Mouse (Mus musculus) lung, embryonic 16.5 days (tissue): ENCODE measurements around the gene Ptx4. TPM values are rescaled to one million over a fixed set of nuclear protein-coding genes. Genes with fewer than 3 reads are reported as not detected.

Experiments used
- ATAC-seq: fragments of 200-750 bp; cut with Nextera tagmentation; 2 replicates; pipeline ENCODE4 v1.8.0; 2017; ENCODE audit warnings: low read depth, mild to moderate bottlenecking, moderate library complexity
- H3K27ac ChIP-seq: fragments of 300-500 bp; sonication (generic); 2 replicates; pipeline ENCODE4 v1.5.1; 2014; ENCODE audit warnings: mild to moderate bottlenecking, control low read depth, low read length
- H3K27me3 ChIP-seq: fragments of 300-500 bp; sonication (generic); 2 replicates; pipeline ENCODE4 v1.6.1; 2014; ENCODE audit warnings: low read depth, low read length, mixed read lengths; ENCODE audit not compliant: control insufficient read depth, insufficient read depth
- H3K36me3 ChIP-seq: fragments of 300-500 bp; sonication (generic); 2 replicates; pipeline ENCODE4 v1.6.1; 2014; ENCODE audit warnings: low read length; ENCODE audit not compliant: control insufficient read depth, insufficient read depth
- H3K4me1 ChIP-seq: fragments of 300-500 bp; sonication (generic); replicated peaks from 2 replicates; pipeline ENCODE4 v1.6.1; 2014; ENCODE audit warnings: low read length, mixed read lengths; ENCODE audit not compliant: control insufficient read depth, insufficient read depth
- H3K4me2 ChIP-seq: fragments of 300-500 bp; sonication (generic); 2 replicates; pipeline ENCODE4 v1.6.1; 2014; ENCODE audit warnings: low read depth, low read length, control low read depth
- H3K4me3 ChIP-seq: fragments of 300-500 bp; sonication (generic); 2 replicates; pipeline ENCODE4 v1.5.1; 2014; ENCODE audit warnings: mild to moderate bottlenecking, low read length, control low read depth
- H3K9ac ChIP-seq: fragments of 300-500 bp; sonication (generic); 2 replicates; pipeline ENCODE4 v1.6.1; 2014; ENCODE audit warnings: low read length, control low read depth
- H3K9me3 ChIP-seq: fragments of 300-500 bp; sonication (generic); 2 replicates; pipeline ENCODE4 v1.6.1; 2016; ENCODE audit warnings: low read length; ENCODE audit not compliant: control insufficient read depth
- WGBS: fragments of 180-500 bp; shearing (Covaris S2); extraction: QIAGEN DNeasy Blood & Tissue Kit; methylation state at CpG from one replicate; pipeline ENCODE4 v1.1.7; 2014; 5-methylcytosine and 5-hydroxymethylcytosine counted together
- polyA plus RNA-seq: library from polyadenylated mRNA; unstranded; fragments of >200 nt; fragmentation: Nextera tagmentation; extraction: Ambion mirVana; gene quantifications from 2 replicates; pipeline ENCODE4 v1.2.1, GENCODE M21; 2015

Gene Ptx4
- polyA plus RNA-seq, 1 experiment from 2014 or later: not detected

- H3K9ac ChIP-seq: no peak overlapping the region
- H3K36me3 ChIP-seq: no peaks in the 10 kb centered on the region
- H3K27me3 ChIP-seq: no peaks in the 10 kb centered on the region
- H3K4me2 ChIP-seq: no peak overlapping the region
- H3K4me1 ChIP-seq: peaks cover 20% of the 10 kb centered on the region
- H3K4me3 ChIP-seq: no peak overlapping the region
- WGBS: 89% methylated on average over 7 of the region's 7 CpGs
- ATAC-seq: no peak
- H3K27ac ChIP-seq: no peak overlapping the region
- no peaks in the 10 kb centered on the region for H3K9me3 ChIP-seq
These were observed 33.8 kb upstream of the Ptx4 start for GRCm38 (mm10) chr17:25086724-25087123.

DNA sequence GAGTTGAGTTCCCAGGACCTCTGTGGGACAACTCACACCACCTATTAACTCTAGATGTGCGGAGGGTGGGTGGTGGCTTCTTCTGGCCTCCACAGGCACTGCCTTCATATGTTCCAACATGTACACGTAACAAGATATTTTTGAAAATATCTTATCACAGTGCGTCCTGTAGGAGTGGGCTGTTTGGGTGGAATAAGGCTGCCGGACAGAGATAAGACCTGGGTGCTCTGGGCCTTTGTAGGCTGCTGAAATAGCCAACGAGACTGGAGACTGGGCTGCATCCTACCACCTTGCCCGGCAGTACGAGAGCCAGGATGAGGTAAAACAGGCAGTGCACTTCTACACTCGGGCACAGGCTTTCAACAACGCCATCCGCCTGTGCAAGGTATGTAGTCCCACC lies 31.4 kb upstream of the Ptx4 start:
- Histone ChIP-seq H3K27me3 (no peaks in the 10 kb centered on the region), H3K36me3 (no peaks in the 10 kb centered on the region), H3K27ac (no peak overlapping the region), H3K4me3 (no peak overlapping the region), H3K4me1 (peaks cover 7% of the 10 kb centered on the region), H3K9me3 (no peaks in the 10 kb centered on the region), H3K9ac (no peak overlapping the region), H3K4me2 (no peak overlapping the region)
- 89% methylated on average over 10 of the region's 10 CpGs for WGBS
- ATAC-seq: no peak

DNA sequence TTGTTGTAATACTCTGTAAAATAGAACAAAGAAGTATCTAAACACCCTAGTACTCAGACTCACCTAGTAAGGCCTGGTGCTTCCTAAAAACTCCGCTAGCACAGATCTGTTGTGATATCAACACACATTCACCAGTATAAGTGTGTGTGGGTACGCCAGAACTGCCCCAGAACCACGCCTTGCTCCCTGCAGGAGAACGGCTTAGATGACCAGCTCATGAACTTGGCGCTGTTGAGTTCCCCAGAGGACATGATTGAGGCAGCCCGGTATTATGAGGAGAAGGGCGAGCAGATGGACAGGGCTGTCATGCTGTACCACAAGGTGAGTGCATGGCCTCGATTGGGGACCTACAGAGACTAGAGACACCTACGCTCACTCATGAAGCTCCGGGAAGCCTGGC lies 30.1 kb upstream of the Ptx4 start:
- Histone ChIP-seq H3K36me3 (no peaks in the 10 kb centered on the region), H3K27ac (no peak overlapping the region), H3K9ac (no peak overlapping the region), H3K4me1 (no peaks in the 10 kb centered on the region), H3K4me2 (no peak overlapping the region), H3K9me3 (no peaks in the 10 kb centered on the region), H3K4me3 (no peak overlapping the region), H3K27me3 (no peaks in the 10 kb centered on the region)
- 86% methylated on average over 10 of the region's 10 CpGs for WGBS
- ATAC-seq: no peak

DNA sequence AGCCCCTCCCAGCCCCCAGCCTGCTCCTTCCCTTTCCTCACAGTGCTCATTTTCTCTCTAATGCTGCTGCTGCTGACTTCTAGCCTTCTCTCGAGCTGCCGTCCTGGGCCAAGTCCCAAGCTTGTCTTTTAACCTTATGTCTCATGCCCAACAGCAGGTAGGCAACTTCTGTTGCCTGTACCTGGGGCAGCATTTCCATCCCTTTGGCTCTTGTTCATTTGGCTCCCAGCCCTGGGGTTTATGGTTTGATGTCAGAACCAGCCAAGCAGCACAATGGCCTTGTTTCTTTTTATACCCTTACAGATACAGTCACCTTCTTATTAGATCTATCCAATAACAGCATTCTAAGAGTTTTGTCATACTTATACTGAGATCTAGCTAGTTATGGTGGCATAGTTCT lies 24.3 kb upstream of the Ptx4 start:
- Histone ChIP-seq H3K36me3 (peaks cover 16% of the 10 kb centered on the region), H3K4me3 (no peak overlapping the region), H3K27me3 (no peaks in the 10 kb centered on the region), H3K9ac (no peak overlapping the region), H3K27ac (no peak overlapping the region), H3K4me2 (no peak overlapping the region), H3K9me3 (no peaks in the 10 kb centered on the region), H3K4me1 (no peaks in the 10 kb centered on the region)
- WGBS: 78% methylated on average over 2 of the region's 2 CpGs
- no peak for ATAC-seq

GRCm38 (mm10) chr17:25100052-25100451 lies 20.5 kb upstream of the Ptx4 start:
- H3K36me3 ChIP-seq: peaks cover 44% of the 10 kb centered on the region

GRCm38 (mm10) chr17:25101338-25101737 lies 19.2 kb upstream of the Ptx4 start:
- H3K27me3 ChIP-seq: no peaks in the 10 kb centered on the region
- 90% methylated on average over 11 of the region's 11 CpGs for WGBS
- no peak overlapping the region for H3K9ac ChIP-seq
- no peak overlapping the region for H3K27ac ChIP-seq
- H3K4me3 ChIP-seq: no peak overlapping the region
- H3K4me1 ChIP-seq: no peaks in the 10 kb centered on the region
- no peaks in the 10 kb centered on the region for H3K9me3 ChIP-seq
- no peak for ATAC-seq
- H3K36me3 ChIP-seq: peaks cover 52% of the 10 kb centered on the region
- H3K4me2 ChIP-seq: no peak overlapping the region

More at GRCm38 (mm10) chr17:25100052-25100451, 20.5 kb upstream of the Ptx4 start:
- no peak overlapping the region for H3K27ac ChIP-seq
- H3K27me3 ChIP-seq: no peaks in the 10 kb centered on the region
- H3K4me3 ChIP-seq: no peak overlapping the region
- no peaks in the 10 kb centered on the region for H3K4me1 ChIP-seq
- no peak overlapping the region for H3K9ac ChIP-seq
- no peak for ATAC-seq
- H3K4me2 ChIP-seq: no peak overlapping the region
- no peaks in the 10 kb centered on the region for H3K9me3 ChIP-seq
- 87% methylated on average over 6 of the region's 6 CpGs for WGBS

DNA sequence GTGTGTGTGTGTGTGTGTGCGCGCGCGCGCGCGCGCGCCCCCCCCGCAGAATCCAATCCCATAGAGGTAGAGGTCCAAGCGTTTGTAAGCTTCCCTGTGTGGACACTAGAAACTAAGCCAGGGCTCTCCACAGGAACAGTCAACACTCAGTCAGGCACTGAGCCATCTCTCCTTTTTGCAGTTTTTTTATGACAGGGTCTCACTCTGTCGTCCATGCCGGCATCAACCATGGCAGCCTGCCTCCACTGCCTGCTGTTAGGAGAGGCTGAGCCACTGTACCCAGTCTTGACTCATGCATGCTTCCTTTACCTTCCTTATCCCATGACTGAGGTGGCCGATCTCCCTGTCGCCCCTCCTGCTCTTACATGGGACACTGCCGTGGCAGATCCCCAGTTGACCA lies 12.8 kb upstream of the Ptx4 start:
- Histone ChIP-seq H3K4me1 (peaks cover 5% of the 10 kb centered on the region), H3K27ac (no peak overlapping the region), H3K4me2 (no peak overlapping the region), H3K9me3 (no peaks in the 10 kb centered on the region), H3K27me3 (no peaks in the 10 kb centered on the region), H3K36me3 (peaks cover 47% of the 10 kb centered on the region), H3K9ac (no peak overlapping the region), H3K4me3 (no peak overlapping the region)
- ATAC-seq: no peak
- WGBS: 92% methylated on average over 5 of the region's 16 CpGs

GRCm38 (mm10) chr17:25109578-25109977 lies 11.0 kb upstream of the Ptx4 start:
- no peaks in the 10 kb centered on the region for H3K27me3 ChIP-seq
- 70% methylated on average over 2 of the region's 2 CpGs for WGBS
- H3K27ac ChIP-seq: no peak overlapping the region
- H3K4me2 ChIP-seq: no peak overlapping the region
- H3K4me1 ChIP-seq: peaks cover 8% of the 10 kb centered on the region
- no peak overlapping the region for H3K9ac ChIP-seq
- H3K36me3 ChIP-seq: peaks cover 38% of the 10 kb centered on the region
- no peak for ATAC-seq
- no peak overlapping the region for H3K4me3 ChIP-seq
- no peaks in the 10 kb centered on the region for H3K9me3 ChIP-seq

DNA sequence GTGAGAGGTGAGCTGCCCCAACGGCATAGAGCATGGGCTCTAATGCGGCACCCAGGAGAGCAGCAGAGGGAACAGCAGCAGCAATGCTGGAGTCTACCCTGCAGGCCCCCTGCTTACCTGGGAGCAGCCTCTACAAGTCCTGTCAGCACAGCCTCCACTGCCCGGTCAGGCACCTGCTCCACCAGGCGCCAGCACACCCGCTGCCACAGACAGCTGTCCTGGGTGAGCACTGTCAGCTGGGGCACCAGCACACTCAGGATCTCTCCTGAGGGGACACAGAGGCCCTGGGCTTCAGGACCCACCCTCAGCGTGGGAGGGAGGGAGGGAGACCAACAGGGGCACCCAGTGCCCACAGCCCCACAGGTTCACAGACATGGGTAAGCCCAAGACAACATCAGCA lies 10.0 kb upstream of the Ptx4 start:
- Histone ChIP-seq H3K9me3 (no peaks in the 10 kb centered on the region), H3K36me3 (peaks cover 30% of the 10 kb centered on the region), H3K9ac (no peak overlapping the region), H3K4me1 (peaks cover 13% of the 10 kb centered on the region), H3K4me2 (no peak overlapping the region), H3K27me3 (no peaks in the 10 kb centered on the region), H3K27ac (no peak overlapping the region), H3K4me3 (no peak overlapping the region)
- 95% methylated on average over 6 of the region's 6 CpGs for WGBS
- ATAC-seq: no peak

DNA sequence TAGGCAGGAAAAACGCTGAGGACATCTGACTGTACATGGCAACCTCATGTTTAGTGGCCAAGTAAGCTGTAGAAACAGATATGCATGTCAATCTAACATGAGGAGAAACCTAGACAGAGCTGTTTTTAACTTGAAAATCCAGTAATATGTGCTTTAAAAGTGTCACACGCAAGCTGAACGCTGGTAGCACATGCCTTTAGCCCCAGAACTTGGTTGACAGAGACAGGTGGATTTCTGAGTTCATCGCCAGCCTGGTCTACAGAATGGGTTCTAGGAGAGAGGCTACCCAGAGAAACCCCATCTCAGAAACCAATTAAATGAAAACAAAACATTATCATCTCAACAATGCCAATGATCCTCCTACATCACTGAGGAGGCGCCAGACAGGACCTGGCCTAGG lies 9.3 kb upstream of the Ptx4 start:
- Histone ChIP-seq H3K4me1 (peaks cover 15% of the 10 kb centered on the region), H3K27ac (0 out of 2 replicates have a peak overlapping the region, but pooled peaks have one; percentile 35), H3K4me3 (no peak overlapping the region), H3K4me2 (no peak overlapping the region), H3K27me3 (no peaks in the 10 kb centered on the region), H3K36me3 (peaks cover 26% of the 10 kb centered on the region), H3K9ac (no peak overlapping the region), H3K9me3 (no peaks in the 10 kb centered on the region)
- WGBS: 85% methylated on average over 5 of the region's 5 CpGs
- ATAC-seq: no peak
